Mouse (Mus musculus) lung, postnatal 0 days (tissue): Measurements from ENCODE around the gene Rora. TPM values are rescaled to one million over a fixed set of nuclear protein-coding genes. Genes with fewer than 3 reads are reported as not detected.

Experiments
- ATAC-seq: fragments of 200-750 bp; cut with Nextera tagmentation; 2 replicates; pipeline ENCODE4 v1.8.0; 2017; ENCODE audit warnings: moderate library complexity
- DNase-seq: peaks from one replicate; pipeline ENCODE4 v3.0.0-alpha.2; 2016; ENCODE audit warnings: low spot score
- H3K27ac ChIP-seq: fragments of 300-500 bp; sonication (generic); 2 replicates; pipeline ENCODE4 v1.5.1; 2014; ENCODE audit warnings: antibody characterized with exemption, mild to moderate bottlenecking, low read length, mixed read lengths
- H3K27me3 ChIP-seq: fragments of 300-500 bp; sonication (generic); replicated peaks from 2 replicates; pipeline ENCODE4 v1.6.1; 2014; ENCODE audit warnings: low read length, mixed read lengths; ENCODE audit not compliant: insufficient read depth
- H3K36me3 ChIP-seq: fragments of 300-500 bp; sonication (generic); 2 replicates; pipeline ENCODE4 v1.6.1; 2014; ENCODE audit warnings: low read length, mixed read lengths; ENCODE audit not compliant: insufficient read depth
- H3K4me1 ChIP-seq: fragments of 300-500 bp; sonication (generic); 2 replicates; pipeline ENCODE4 v1.6.1; 2014; ENCODE audit warnings: antibody characterized with exemption, low read depth, low read length, mixed read lengths; ENCODE audit not compliant: insufficient read depth
- H3K4me2 ChIP-seq: fragments of 300-500 bp; sonication (generic); replicated peaks from 2 replicates; pipeline ENCODE4 v1.6.1; 2014; ENCODE audit warnings: low read depth, mild to moderate bottlenecking, low read length, moderate library complexity, mixed read lengths
- H3K4me3 ChIP-seq: fragments of 300-500 bp; sonication (generic); 2 replicates; pipeline ENCODE4 v1.5.1; 2014; ENCODE audit warnings: low read depth, low read length
- H3K9ac ChIP-seq: fragments of 300-500 bp; sonication (generic); replicated peaks from 2 replicates; pipeline ENCODE4 v1.6.1; 2014; ENCODE audit warnings: low read depth, mild to moderate bottlenecking
- H3K9me3 ChIP-seq: fragments of 300-500 bp; sonication (generic); 2 replicates; pipeline ENCODE4 v1.6.1; 2016; ENCODE audit warnings: low read length, mixed read lengths
- CTCF ChIP-seq: IDR thresholded peaks from 2 replicates; pipeline ENCODE4 v1.5.1; 2016; ENCODE audit warnings: antibody characterized with exemption, mild to moderate bottlenecking
- EP300 ChIP-seq: IDR thresholded peaks from 2 replicates; pipeline ENCODE4 v1.6.1; 2016; ENCODE audit warnings: antibody characterized with exemption, mild to moderate bottlenecking, control low read depth
- WGBS: fragments of 180-500 bp; shearing (Covaris S2); extraction: QIAGEN DNeasy Blood & Tissue Kit; methylation state at CpG from one replicate; pipeline ENCODE4 v1.1.7; 2014; 5-methylcytosine and 5-hydroxymethylcytosine counted together
- polyA plus RNA-seq: library from polyadenylated mRNA; unstranded; fragments of >200 nt; fragmentation: Nextera tagmentation; extraction: Ambion mirVana; gene quantifications from 2 replicates; pipeline ENCODE4 v1.2.1, GENCODE M21; 2015

Rora gene
- polyA plus RNA-seq, 1 experiment from 2014 or later, result 18.8 TPM

- no peak overlapping the region for H3K4me3 ChIP-seq
- H3K9me3 ChIP-seq, result no peaks in the 10 kb centered on the region
- no peak overlapping the region for H3K4me2 ChIP-seq
- H3K27ac ChIP-seq, result no peak overlapping the region
- no peaks in the 10 kb centered on the region for H3K36me3 ChIP-seq
- H3K27me3 ChIP-seq, result no peaks in the 10 kb centered on the region
- 85% methylated on average over 8 of the region's 8 CpGs for whole genome bisulfite sequencing
- TF ChIP-seq EP300 (no peak), CTCF (no peak)
- ATAC-seq, result no peak
- H3K9ac ChIP-seq, result no peak overlapping the region
- DNase-seq, result no peak
- H3K4me1 ChIP-seq, result no peaks in the 10 kb centered on the region
Measured at GRCm38 (mm10) chr9:68637301-68637700, 16.3 kb upstream of the Rora start.

GRCm38 (mm10) chr9:68641123-68641522 is 12.5 kb upstream of the Rora start:
- 72% methylated on average over 3 of the region's 3 CpGs for WGBS

GRCm38 (mm10) chr9:68648061-68648460 is 5.5 kb upstream of the Rora start:
- no peak for ATAC-seq
- no peaks in the 10 kb centered on the region for H3K36me3 ChIP-seq
- no peak overlapping the region for H3K4me2 ChIP-seq
- H3K27ac ChIP-seq, result no peak overlapping the region
- H3K4me1 ChIP-seq, result no peaks in the 10 kb centered on the region
- no peak overlapping the region for H3K4me3 ChIP-seq
- H3K9me3 ChIP-seq, result no peaks in the 10 kb centered on the region
- 87% methylated on average over 3 of the region's 3 CpGs for WGBS
- no peak overlapping the region for H3K9ac ChIP-seq
- H3K27me3 ChIP-seq, result no peaks in the 10 kb centered on the region
- TF ChIP-seq CTCF, result no peak
- TF ChIP-seq EP300, result no peak
- DNase-seq, result no peak

More at GRCm38 (mm10) chr9:68641123-68641522, 12.5 kb upstream of the Rora start:
- no peak overlapping the region for H3K27ac ChIP-seq
- ATAC-seq (no peak), DNase-seq (no peak)
- H3K4me2 ChIP-seq, result no peak overlapping the region
- H3K4me1 ChIP-seq, result no peaks in the 10 kb centered on the region
- no peaks in the 10 kb centered on the region for H3K27me3 ChIP-seq
- no peak for TF ChIP-seq CTCF
- no peak for TF ChIP-seq EP300
- no peak overlapping the region for H3K9ac ChIP-seq
- no peaks in the 10 kb centered on the region for H3K36me3 ChIP-seq
- H3K9me3 ChIP-seq, result no peaks in the 10 kb centered on the region
- H3K4me3 ChIP-seq, result no peak overlapping the region

GRCm38 (mm10) chr9:68654039-68654332 is 400 bp downstream of the Rora start:
- peak overlapping the region; percentile 54; the same call in 1 of the 2 replicates for H3K9ac ChIP-seq
- peak overlapping the region; percentile 78 for H3K4me3 ChIP-seq
- peak overlapping the region; percentile 85 for H3K4me2 ChIP-seq
- no peaks in the 10 kb centered on the region for H3K9me3 ChIP-seq
- no peak for TF ChIP-seq EP300
- no peak for TF ChIP-seq CTCF
- 6% methylated on average over 25 of the region's 28 CpGs for WGBS
- H3K4me1 ChIP-seq, result peaks cover 5% of the 10 kb centered on the region; the same call in 1 of the 2 replicates
- H3K27ac ChIP-seq, result peak overlapping the region; percentile 78
- H3K27me3 ChIP-seq, result no peaks in the 10 kb centered on the region
- H3K36me3 ChIP-seq, result no peaks in the 10 kb centered on the region
- DNase-seq (peak; percentile 6), ATAC-seq (peak; percentile 23; the same call in 1 of the 2 replicates)

- peaks cover 5% of the 10 kb centered on the region; the same call in 1 of the 2 replicates for H3K4me1 ChIP-seq
- DNase-seq (peak; percentile 43), ATAC-seq (peak; percentile 21; the same call in 1 of the 2 replicates)
- H3K27me3 ChIP-seq, result no peaks in the 10 kb centered on the region
- H3K27ac ChIP-seq, result no peak overlapping the region
- peak overlapping the region; percentile 54 for H3K9ac ChIP-seq
- under 1% methylated on average over 41 of the region's 43 CpGs for WGBS
- no peaks in the 10 kb centered on the region for H3K36me3 ChIP-seq
- no peaks in the 10 kb centered on the region for H3K9me3 ChIP-seq
- TF ChIP-seq CTCF (peak; percentile 20), EP300 (no peak)
- peak overlapping the region; percentile 78 for H3K4me3 ChIP-seq
- peak overlapping the region; percentile 85 for H3K4me2 ChIP-seq
Measured at GRCm38 (mm10) chr9:68654333-68655017, 889 bp downstream of the Rora start.

GRCm38 (mm10) chr9:68655018-68656005 is 1.7 kb downstream of the Rora start:
- H3K27ac ChIP-seq, result no peak overlapping the region
- peak overlapping the region; percentile 85 for H3K4me2 ChIP-seq
- peak; percentile 2; the same call in 1 of the 2 replicates for ATAC-seq
- H3K27me3 ChIP-seq, result no peaks in the 10 kb centered on the region
- H3K9me3 ChIP-seq, result no peaks in the 10 kb centered on the region
- DNase-seq, result peak; percentile 44
- peak overlapping the region; percentile 78 for H3K4me3 ChIP-seq
- peaks cover 5% of the 10 kb centered on the region; the same call in 1 of the 2 replicates for H3K4me1 ChIP-seq
- no peak for TF ChIP-seq EP300
- TF ChIP-seq CTCF, result no peak
- 3% methylated on average over 31 of the region's 31 CpGs for WGBS
- peak overlapping the region; percentile 27; the same call in 1 of the 2 replicates for H3K9ac ChIP-seq
- no peaks in the 10 kb centered on the region for H3K36me3 ChIP-seq
